Mouse (Mus musculus) left cerebral cortex, adult 2 months (tissue): ENCODE results near the gene Gas1. TPM values are rescaled to one million over a fixed set of nuclear protein-coding genes. Genes with fewer than 3 reads are reported as not detected.

Source experiments
- DNase-seq, 2 experiments: peaks; one replicate each; pipeline ENCODE4 v3.0.0; 2021 to 2022; ENCODE audit warnings: low spot score in 2 of 2, mixed read lengths in 1 of 2; ENCODE audit errors: extremely low spot score in 1 of 2
- H3K27ac ChIP-seq: fragments of 200-600 bp; 2 replicates; pipeline ENCODE4 v1.8.1; 2022
- H3K4me3 ChIP-seq: fragments of 200-600 bp; 2 replicates; pipeline ENCODE4 v1.8.1; 2022
- CTCF ChIP-seq: fragments of 200-600 bp; IDR thresholded peaks from 2 replicates; pipeline ENCODE4 v1.8.1; 2022; ENCODE audit warnings: antibody characterized with exemption, mild to moderate bottlenecking, moderate library complexity
- intact Hi-C: fragments of 180-260 bp; cut with DNase I; formaldehyde crosslinking; loops from one replicate; pipeline ENCODE4 v1.15.1; 2025
- total RNA-seq, 2 experiments: library from RNA; stranded (reverse); gene quantifications; 2 replicates each; pipeline ENCODE4 v1.2.3; 2021

Gene Gas1
- total RNA-seq, 2 experiments from 2014 or later, result 8.1 to 8.9 TPM

DNA sequence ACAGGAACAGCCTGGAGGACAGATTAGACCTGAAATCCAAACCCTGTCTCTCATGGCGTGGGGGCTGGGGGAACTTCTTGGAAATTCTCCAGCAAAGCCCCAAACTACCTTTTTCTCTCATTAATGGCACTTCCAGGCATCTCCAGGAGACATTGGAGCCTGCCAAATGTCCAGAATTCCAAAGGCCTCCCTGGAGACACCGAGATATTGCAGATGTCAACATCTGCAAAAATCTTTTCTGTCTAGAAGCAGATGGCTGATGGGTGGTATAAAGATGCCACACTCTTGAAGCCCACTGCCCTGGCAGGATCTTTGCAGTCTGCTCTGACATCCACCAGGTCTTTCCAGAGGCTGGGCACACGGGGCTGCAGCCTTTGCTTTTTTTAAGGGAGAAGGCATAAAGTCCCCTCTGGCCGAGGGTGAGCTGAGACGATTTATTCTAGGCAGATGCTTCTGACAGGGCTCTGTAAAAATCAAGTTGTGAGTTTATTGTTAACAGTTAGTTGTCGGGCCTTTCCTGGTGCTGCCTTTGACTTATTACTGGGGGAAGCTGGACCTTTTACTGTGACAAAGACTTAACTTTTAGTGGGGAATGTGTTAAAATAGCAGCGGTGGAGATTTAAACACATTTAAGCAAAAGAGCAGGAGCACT lies 4.7 kb downstream of the Gas1 start:
- no peak overlapping the region for H3K4me3 ChIP-seq
- DNase-seq, result no peak
- TF ChIP-seq CTCF, result no peak
- H3K27ac ChIP-seq, result no peak overlapping the region
- intact Hi-C loops, result no loop called here

DNA sequence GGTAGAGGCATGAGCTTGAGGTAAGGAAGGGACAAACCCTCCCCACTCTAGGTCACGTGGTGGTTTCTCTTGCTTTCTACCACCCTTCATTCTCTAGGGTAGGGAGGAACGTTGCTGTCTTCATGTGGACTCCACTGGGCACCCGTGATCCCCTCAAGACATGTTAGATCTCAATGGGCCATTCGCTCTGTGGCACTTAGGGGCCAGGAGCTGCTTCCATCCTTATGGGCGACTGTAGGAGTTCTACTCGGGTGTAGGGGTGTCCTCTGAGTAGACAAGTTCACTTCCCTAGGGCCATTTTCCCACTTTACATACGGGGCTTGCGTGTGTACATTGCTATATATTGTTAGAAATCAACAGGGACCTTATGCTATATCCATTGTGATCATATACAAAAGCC lies 5.4 kb downstream of the Gas1 start:
- no peak for DNase-seq
- intact Hi-C loops, result no loop called here
- TF ChIP-seq CTCF, result no peak
- Histone ChIP-seq H3K4me3 (no peak overlapping the region), H3K27ac (no peak overlapping the region)

DNA sequence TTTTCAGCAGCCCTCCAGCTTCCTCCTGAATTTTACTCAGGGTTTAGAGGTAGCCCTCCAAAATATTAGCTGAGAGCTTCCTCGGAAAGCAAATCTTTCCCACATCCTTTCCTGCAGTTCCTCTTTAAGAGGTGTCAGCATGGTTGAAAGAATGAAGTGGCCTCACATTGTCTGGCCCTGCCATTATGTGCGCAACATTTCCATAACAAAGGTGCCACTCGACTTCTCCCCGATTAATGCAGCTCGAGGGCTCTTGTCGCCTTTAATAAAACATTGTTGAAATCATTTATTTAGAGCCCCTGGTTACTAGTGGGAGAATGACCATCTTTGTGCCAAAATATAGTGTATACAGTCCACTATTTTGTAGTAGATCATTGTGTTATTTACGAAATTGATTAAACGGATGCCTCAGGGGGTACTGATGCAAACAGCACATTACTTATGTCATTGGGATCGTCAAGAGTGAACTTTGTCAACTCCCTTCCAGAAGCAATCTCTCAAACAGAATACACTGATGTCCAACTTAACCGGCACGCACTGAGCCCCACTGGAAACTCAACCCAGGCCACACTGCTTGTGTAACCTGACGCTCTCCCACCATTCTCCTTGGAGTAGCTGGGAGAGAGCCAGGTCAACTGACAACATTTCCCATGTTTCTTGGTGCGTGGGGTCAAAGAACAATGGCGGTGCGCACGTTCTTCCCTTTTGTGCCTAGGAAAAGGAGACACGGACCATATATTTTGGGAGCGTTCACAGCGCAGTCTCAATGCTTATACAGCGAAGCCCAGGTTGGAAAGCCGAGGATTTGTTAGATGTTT lies 6.1 kb downstream of the Gas1 start:
- intact Hi-C loops, result no loop called here
- no peak for TF ChIP-seq CTCF
- no peak for DNase-seq
- Histone ChIP-seq H3K4me3 (no peak overlapping the region), H3K27ac (no peak overlapping the region)

DNA sequence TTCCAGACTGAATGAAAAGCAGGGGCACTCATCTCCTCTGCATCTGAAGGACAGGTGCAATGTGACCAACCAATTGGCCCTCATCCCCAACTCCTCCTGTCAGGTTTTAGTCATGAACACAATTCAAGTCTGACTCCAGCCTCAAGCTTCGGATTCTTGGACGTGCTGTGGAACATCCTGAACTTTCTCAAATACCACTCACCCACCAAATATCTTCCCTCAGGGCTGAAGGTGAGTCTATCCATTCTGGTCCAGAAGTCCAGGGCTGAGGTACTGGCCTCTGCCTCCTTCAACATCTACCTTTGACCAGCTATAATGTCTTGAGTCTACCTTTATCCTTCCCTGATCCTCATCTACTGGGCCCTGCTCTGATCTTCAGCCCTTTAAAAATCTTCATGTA lies 8.1 kb downstream of the Gas1 start:
- no peak for DNase-seq
- no peak for TF ChIP-seq CTCF
- Histone ChIP-seq H3K4me3 (no peak overlapping the region), H3K27ac (no peak overlapping the region)
- intact Hi-C loops, result no loop called here

DNA sequence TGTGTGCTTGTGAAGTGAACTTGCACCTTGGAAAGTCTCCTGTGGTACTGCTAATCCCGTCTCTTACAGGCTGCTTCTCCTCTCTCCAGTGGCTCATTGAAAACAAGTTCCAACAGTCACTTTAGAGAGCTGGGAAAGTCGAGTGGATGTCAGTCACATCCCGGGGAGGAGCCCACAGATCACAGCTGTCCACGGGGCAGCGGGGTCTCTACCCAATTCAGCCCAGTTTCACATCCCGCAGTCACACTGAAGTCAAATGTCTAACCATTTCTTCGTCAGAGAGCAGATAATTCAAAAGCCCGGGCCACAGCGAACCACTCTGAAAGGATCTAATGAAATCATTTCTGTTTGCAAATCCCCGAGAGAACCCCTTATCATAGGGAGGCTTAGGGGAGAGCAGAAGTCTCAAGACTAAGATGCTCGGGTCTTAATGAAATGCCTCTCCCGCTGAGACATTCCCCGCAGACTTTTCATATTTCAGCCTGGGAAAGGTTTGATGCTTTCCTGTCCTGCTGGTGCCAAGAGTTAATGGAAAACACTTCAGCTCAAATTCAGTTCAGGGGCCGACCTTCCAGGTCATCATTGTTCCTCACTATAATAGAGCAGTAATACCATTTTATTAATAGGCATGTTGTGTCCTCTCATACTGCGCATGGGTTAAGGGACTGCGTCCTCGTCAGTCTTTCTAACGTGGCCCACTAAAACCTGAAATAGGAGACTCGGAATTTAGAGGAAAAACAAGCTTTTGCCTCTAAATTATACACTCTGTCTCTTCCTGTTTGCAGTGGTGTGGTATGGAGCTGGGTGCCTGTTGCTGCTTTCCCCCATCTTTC lies 20.7 kb downstream of the Gas1 start:
- Histone ChIP-seq H3K4me3 (no peak overlapping the region), H3K27ac (no peak overlapping the region)
- DNase-seq, result no peak
- no peak for TF ChIP-seq CTCF
- intact Hi-C loops, result no loop called here

DNA sequence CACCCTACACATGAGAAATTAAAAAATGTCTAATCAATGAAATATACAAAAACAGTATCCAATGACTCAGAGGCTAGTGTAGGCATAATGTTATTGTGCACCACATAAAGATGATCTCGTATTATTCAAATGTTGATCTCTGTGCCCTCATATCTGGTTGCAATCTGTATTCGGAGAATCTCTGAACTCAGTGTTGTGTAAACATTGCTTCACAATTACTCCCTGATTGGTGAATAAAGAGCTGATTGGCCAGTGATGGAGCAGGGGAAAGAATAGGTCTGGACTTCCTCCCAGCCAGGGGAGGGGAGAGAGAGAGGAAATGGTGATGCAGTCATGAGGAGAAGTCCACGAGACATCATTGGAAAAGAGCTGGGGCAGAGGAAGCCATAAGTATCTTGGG lies 23.0 kb downstream of the Gas1 start:
- Histone ChIP-seq H3K27ac (no peak overlapping the region), H3K4me3 (no peak overlapping the region)
- intact Hi-C loops, result no loop called here
- no peak for DNase-seq
- no peak for TF ChIP-seq CTCF

DNA sequence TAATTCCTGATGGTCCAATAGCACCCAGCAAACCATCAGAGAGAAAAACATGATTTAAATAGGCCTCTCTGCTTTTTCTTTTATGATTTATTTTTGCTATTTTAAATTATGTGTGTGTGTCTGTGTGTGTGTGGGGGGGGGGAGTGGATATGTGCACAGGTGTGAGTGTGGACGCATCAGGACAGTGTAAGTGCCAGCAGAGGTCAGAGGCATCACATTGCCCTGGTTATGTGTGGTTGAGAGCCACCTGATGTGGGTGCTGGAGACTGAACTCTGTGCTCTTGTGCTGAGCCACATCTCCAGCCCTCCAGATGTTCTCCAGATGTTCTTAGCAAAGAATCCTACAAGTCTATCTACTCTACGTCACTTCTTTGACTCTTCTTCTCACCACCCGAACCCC lies 28.9 kb downstream of the Gas1 start:
- H3K27ac ChIP-seq, result no peak overlapping the region
- intact Hi-C loops, result no loop called here
- no peak overlapping the region for H3K4me3 ChIP-seq
- no peak for TF ChIP-seq CTCF
- DNase-seq, result no peak

DNA sequence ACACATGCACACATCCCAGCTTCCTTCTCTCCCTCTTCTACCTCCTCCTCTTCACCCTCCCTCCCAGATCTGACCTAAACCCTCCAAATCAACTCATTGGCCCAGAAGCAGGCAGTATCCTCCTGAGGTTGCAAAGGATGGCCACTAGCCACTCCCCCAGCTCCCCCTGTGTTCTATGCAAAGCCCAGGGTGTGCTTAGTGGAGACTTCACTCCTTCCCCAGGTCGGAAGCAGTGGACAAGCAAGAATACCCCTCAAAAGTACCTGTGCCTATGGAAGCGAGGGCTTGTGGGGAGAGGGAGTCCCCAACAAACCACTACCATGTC lies 29.3 kb downstream of the Gas1 start:
- Histone ChIP-seq H3K4me3 (no peak overlapping the region), H3K27ac (no peak overlapping the region)
- intact Hi-C loops, result no loop called here
- TF ChIP-seq CTCF, result no peak
- no peak for DNase-seq

DNA sequence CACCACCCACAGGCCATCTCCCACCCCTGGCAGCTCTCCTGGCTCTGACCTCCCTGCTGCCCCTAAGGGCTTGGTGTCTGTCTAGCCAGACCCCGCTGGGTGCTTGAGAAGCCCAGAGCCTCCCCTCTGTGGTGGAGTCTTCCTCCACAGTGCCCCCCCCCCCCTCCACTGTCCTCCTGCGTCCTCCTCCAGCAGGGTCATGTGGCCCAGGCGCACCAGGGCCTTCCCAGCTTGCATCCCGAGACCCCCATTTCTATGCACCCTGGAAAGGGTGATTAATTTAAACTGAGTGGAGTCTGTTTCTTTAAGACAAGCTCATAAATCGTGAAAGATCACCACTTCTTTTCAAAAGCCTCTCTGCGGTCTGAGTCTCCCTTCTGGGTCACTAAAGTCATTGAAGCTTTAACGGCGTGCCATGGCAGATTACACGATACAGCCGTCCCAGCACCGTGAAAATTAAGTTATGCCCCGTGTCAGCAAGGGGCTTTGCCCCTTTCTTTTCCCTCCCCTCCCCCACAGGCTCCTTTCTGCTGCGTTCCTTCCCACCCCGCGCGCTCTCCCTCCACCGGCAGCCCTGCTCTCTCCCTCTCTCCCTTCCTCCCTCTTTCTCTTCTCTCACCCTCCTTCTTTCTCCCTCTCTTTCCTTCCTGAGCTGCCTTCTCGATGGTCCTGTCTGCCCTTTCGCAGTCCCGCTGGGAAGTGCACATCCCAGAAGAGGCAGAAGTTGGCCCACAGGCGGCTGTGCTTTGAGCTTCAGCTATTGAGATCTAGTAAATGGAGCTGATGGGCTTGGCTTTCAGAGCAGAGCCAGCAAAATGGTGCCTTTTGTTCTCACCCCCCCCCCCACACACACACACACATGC lies 29.9 kb downstream of the Gas1 start:
- no peak for TF ChIP-seq CTCF
- no peak for DNase-seq
- Histone ChIP-seq H3K27ac (no peak overlapping the region), H3K4me3 (peak overlapping the region; percentile 37)
- intact Hi-C loops, result no loop called here

DNA sequence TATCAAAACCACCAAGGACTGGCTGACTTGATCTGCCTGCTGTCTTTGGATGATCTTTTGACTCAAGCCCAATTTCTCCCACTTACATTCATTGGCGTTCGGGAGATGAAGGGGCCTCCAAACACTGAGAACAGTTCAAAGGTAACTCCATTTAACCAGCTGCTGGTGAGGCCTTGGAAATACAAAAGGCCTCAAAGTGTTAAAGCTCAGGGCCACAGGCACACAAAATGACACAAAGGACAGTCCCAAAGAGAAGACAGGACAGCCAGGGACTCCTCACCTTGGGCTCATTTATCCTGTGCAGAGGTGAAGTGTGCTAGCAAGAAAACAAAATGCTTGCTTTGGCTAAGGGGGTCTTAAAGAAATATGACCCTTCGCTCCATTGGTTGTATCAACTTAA lies 30.9 kb downstream of the Gas1 start:
- intact Hi-C loops, result no loop called here
- no peak for TF ChIP-seq CTCF
- no peak overlapping the region for H3K27ac ChIP-seq
- H3K4me3 ChIP-seq, result no peak overlapping the region
- no peak for DNase-seq

DNA sequence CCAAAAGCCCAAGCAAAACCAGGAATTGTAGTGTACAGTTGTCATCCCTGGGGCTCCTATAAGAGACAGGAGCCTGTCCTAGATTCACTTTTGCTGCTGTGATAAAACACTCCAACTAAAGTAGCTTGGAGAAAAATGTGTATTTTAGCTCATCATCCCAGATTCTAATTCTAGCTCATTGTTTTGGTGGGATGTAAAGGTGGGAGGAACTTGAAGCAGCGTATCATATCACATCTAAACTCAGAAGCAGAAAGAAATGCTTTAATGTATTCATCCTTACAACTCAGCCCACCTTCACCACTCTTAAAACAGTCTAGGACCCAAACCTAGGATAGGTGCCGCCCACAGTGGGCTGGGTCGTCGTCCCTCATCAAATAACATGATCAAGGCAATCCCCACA lies 40.2 kb downstream of the Gas1 start:
- intact Hi-C loops, result no loop called here
- no peak for TF ChIP-seq CTCF
- Histone ChIP-seq H3K27ac (no peak overlapping the region), H3K4me3 (no peak overlapping the region)
- no peak for DNase-seq
